In the genomic region with DNA sequence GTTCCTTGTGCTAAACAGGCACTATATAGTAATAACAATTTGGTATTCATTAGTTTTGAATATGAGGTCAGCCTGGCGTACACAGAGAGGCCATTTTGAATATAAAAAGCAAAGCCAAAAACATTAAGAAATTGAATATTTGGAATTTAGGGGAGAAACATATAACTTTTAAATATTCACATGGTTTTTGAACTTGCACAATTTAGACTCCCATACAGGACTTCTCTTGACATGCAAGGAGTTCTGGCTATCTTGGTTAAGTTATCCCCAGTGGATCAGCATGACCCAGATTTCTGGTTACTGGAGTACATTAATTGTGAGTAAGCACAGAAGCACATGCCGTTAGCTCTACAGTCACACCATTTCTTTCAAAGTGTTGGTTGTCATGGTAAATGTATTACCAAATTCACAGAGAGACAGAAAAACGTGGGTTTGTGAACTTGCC, we compare ENCODE assay signal across 8 mouse cellular contexts. TPM values are rescaled to one million over a fixed set of nuclear protein-coding genes. Genes with fewer than 3 reads are reported as not detected.
DNase-seq lines count a peak whose midpoint lies in the region; ATAC-seq and TF ChIP-seq lines count a peak whose summit lies in the region.
"Had no signal": no experiment of that assay in that cellular context is flagged by ENCODE, and none has a peak within 500 bp of the region (broad histone marks: within the 10 kb centered on the region; RNA-seq: fewer than 3 reads in every experiment).

No protein-coding gene starts in this region.

- intact Hi-C loops in gastrocnemius, postnatal 14 days (cut with DNase I; ENCODE audit: low total_unique reads): no loop called here

- H3K9me3 ChIP-seq in neural tube, embryonic 11.5 days (ENCODE audit: control insufficient read depth, low read length): no peaks in the 10 kb centered on the region
- H3K9me3 ChIP-seq in limb, embryonic 11.5 days (ENCODE audit: control insufficient read depth, low read length): no peaks in the 10 kb centered on the region
- no peaks in the 10 kb centered on the region for H3K9me3 ChIP-seq in stomach, embryonic 15.5 days

- no peaks in the 10 kb centered on the region for H3K27me3 ChIP-seq in neural tube, embryonic 11.5 days (ENCODE audit: control insufficient read depth, insufficient read depth, low read length)
- no peaks in the 10 kb centered on the region for H3K27me3 ChIP-seq in limb, embryonic 11.5 days (ENCODE audit: control insufficient read depth, insufficient read depth, low read length)
- H3K27me3 ChIP-seq in stomach, embryonic 15.5 days (replicated peaks): no peaks in the 10 kb centered on the region

- H3K36me3 ChIP-seq in neural tube, embryonic 11.5 days (ENCODE audit: control insufficient read depth, insufficient read depth, low read length): no peaks in the 10 kb centered on the region
- H3K36me3 ChIP-seq in limb, embryonic 11.5 days (ENCODE audit: control insufficient read depth, insufficient read depth, low read length): no peaks in the 10 kb centered on the region
- no peaks in the 10 kb centered on the region for H3K36me3 ChIP-seq in stomach, embryonic 15.5 days

- peak overlapping the region; percentile 96 for H3K27ac ChIP-seq in neural tube, embryonic 11.5 days (ENCODE audit: low read depth, low read length)
- peak overlapping the region; percentile 90 for H3K27ac ChIP-seq in embryonic fibroblast, embryonic 13.5 days (ENCODE audit: insufficient read depth, low read length)
- H3K27ac ChIP-seq in limb, embryonic 11.5 days (replicated peaks; ENCODE audit: low read depth, low read length): no peak overlapping the region; the same call in 1 of the 2 replicates
- H3K27ac ChIP-seq in stomach, embryonic 15.5 days: peak overlapping the region; percentile 99

- peaks cover 6% of the 10 kb centered on the region; the same call in 1 of the 2 replicates for H3K4me1 ChIP-seq in neural tube, embryonic 11.5 days (ENCODE audit: control insufficient read depth, insufficient read depth, low read length)
- peaks cover 2% of the 10 kb centered on the region; the same call in 1 of the 2 replicates for H3K4me1 ChIP-seq in embryonic fibroblast, embryonic 13.5 days (ENCODE audit: control insufficient read depth, insufficient read depth, low read length)
- H3K4me1 ChIP-seq in limb, embryonic 11.5 days (ENCODE audit: control insufficient read depth, insufficient read depth, low read length): no peaks in the 10 kb centered on the region
- H3K4me1 ChIP-seq in stomach, embryonic 15.5 days: no peaks in the 10 kb centered on the region

- 35% methylated on average over 3 of the region's 3 CpGs for whole genome bisulfite sequencing in neural tube, embryonic 11.5 days
- 65% methylated on average over 3 of the region's 3 CpGs for WGBS in limb, embryonic 11.5 days
- 26% methylated on average over 3 of the region's 3 CpGs for WGBS in stomach, embryonic 15.5 days

- no peak for ATAC-seq in neural tube, embryonic 11.5 days (ENCODE audit: insufficient read depth, low FRiP score, low TSS enrichment)
- ATAC-seq in limb, embryonic 11.5 days (ENCODE audit: insufficient number of reproducible peaks, low FRiP score, low TSS enrichment, low read depth): no peak
- ATAC-seq in stomach, embryonic 15.5 days (ENCODE audit: insufficient read depth, low FRiP score, low read depth): no peak

- 0 out of 2 replicates have a peak, but pooled peaks have one; percentile 24 for TF ChIP-seq POLR2A in embryonic fibroblast, embryonic 13.5 days (IDR thresholded peaks at IDR 0.05; ENCODE audit: low read depth, low read length)

- peak overlapping the region; percentile 68 for H3K4me2 ChIP-seq in neural tube, embryonic 11.5 days (ENCODE audit: low read depth)
- peak overlapping the region; percentile 59 for H3K4me2 ChIP-seq in limb, embryonic 11.5 days (ENCODE audit: low read depth, severe bottlenecking)
- H3K4me2 ChIP-seq in stomach, embryonic 15.5 days: peak overlapping the region; percentile 65

- no peak for DNase-seq in neural tube, embryonic 11.5 days (ENCODE audit: low spot score)
- no peak for DNase-seq in neural tube, embryonic 10.5 days (ENCODE audit: extremely low spot score, low spot score)
- no peak for DNase-seq in limb, embryonic 11.5 days (ENCODE audit: low spot score)
- DNase-seq in c-Kit-positive CD71-positive TER-119-positive erythroid progenitor cells, embryonic 14.5 days (ENCODE audit: low spot score): no peak
- no peak for DNase-seq in gastrocnemius, postnatal 14 days

- H3K4me3 ChIP-seq in neural tube, embryonic 11.5 days (ENCODE audit: low read depth, low read length): peak overlapping the region; percentile 41
- peak overlapping the region; percentile 35 for H3K4me3 ChIP-seq in embryonic fibroblast, embryonic 13.5 days (ENCODE audit: insufficient read depth, low read length)
- peak overlapping the region; percentile 40; the same call in 1 of the 2 replicates for H3K4me3 ChIP-seq in limb, embryonic 11.5 days (ENCODE audit: low read depth, low read length)
- H3K4me3 ChIP-seq in stomach, embryonic 15.5 days (replicated peaks): peak overlapping the region; percentile 20; the same call in 1 of the 2 replicates

- no peak for TF ChIP-seq CTCF in embryonic fibroblast, embryonic 13.5 days (IDR thresholded peaks at IDR 0.05; ENCODE audit: borderline replicate concordance, insufficient read depth, low read length)

- no peak overlapping the region; the same call in 1 of the 2 replicates for H3K9ac ChIP-seq in neural tube, embryonic 11.5 days (ENCODE audit: low read length)
- H3K9ac ChIP-seq in limb, embryonic 11.5 days (ENCODE audit: low read length): no peak overlapping the region
- H3K9ac ChIP-seq in stomach, embryonic 15.5 days: peak overlapping the region; percentile 33; the same call in 1 of the 2 replicates

RNA-seq across cellular contexts. Expression of gene Zfp239, which starts 18.5 kb away (rescaled TPM):
- polyA plus RNA-seq in neural tube, embryonic 11.5 days (2014; fragmentation: Nextera tagmentation; extraction: Ambion mirVana): 9.6 and 10.8 TPM in 2 replicates
- polyA plus RNA-seq in embryonic fibroblast, embryonic 13.5 days (2011; ENCODE audit: insufficient read length, low read depth, missing spikeins): 4.9 and 5.5 TPM in 2 replicates
- polyA plus RNA-seq in limb, embryonic 11.5 days (2014; fragmentation: Nextera tagmentation; extraction: Ambion mirVana): 13.2 and 16.2 TPM in 2 replicates
- polyA plus RNA-seq in stomach, embryonic 15.5 days (2015; fragmentation: Nextera tagmentation; extraction: Ambion mirVana): 6.0 and 6.4 TPM in 2 replicates
- under 1 TPM; 0.40 to 0.51 TPM for total RNA-seq in gastrocnemius, postnatal 14 days (2021)

RNA-seq across cellular contexts. Expression of gene Hnrnpf, which starts 19.7 kb away (rescaled TPM):
- polyA plus RNA-seq in neural tube, embryonic 11.5 days (2014; fragmentation: Nextera tagmentation; extraction: Ambion mirVana): 688 and 701 TPM in 2 replicates
- polyA plus RNA-seq in embryonic fibroblast, embryonic 13.5 days (2011; ENCODE audit: insufficient read length, low read depth, missing spikeins): 479 and 482 TPM in 2 replicates
- 852 and 860 TPM in 2 replicates for polyA plus RNA-seq in limb, embryonic 11.5 days (2014; fragmentation: Nextera tagmentation; extraction: Ambion mirVana)
- 705 and 736 TPM in 2 replicates for polyA plus RNA-seq in stomach, embryonic 15.5 days (2015; fragmentation: Nextera tagmentation; extraction: Ambion mirVana)
- 100 to 1,000 TPM; 134 to 153 TPM for total RNA-seq in gastrocnemius, postnatal 14 days (2021)

RNA-seq across cellular contexts. Expression of gene Zfp637, which starts 39.4 kb away (rescaled TPM):
- polyA plus RNA-seq in neural tube, embryonic 11.5 days (2014; fragmentation: Nextera tagmentation; extraction: Ambion mirVana): 132 and 134 TPM in 2 replicates
- 37.9 and 51.2 TPM in 2 replicates for polyA plus RNA-seq in embryonic fibroblast, embryonic 13.5 days (2011; ENCODE audit: insufficient read length, low read depth, missing spikeins)
- 155 and 163 TPM in 2 replicates for polyA plus RNA-seq in limb, embryonic 11.5 days (2014; fragmentation: Nextera tagmentation; extraction: Ambion mirVana)
- 96.3 and 98.2 TPM in 2 replicates for polyA plus RNA-seq in stomach, embryonic 15.5 days (2015; fragmentation: Nextera tagmentation; extraction: Ambion mirVana)
- 10 to 100 TPM; 27.5 to 30.9 TPM for total RNA-seq in gastrocnemius, postnatal 14 days (2021)

RNA-seq across cellular contexts. Expression of gene Fxyd4, which starts 57.1 kb away (rescaled TPM):
- 1.3 and 1.9 TPM in 2 replicates for polyA plus RNA-seq in neural tube, embryonic 11.5 days (2014; fragmentation: Nextera tagmentation; extraction: Ambion mirVana)
- polyA plus RNA-seq in embryonic fibroblast, embryonic 13.5 days (2011; ENCODE audit: insufficient read length, low read depth, missing spikeins): not detected in 2 replicates
- 2.0 and 3.9 TPM in 2 replicates for polyA plus RNA-seq in limb, embryonic 11.5 days (2014; fragmentation: Nextera tagmentation; extraction: Ambion mirVana)
- polyA plus RNA-seq in stomach, embryonic 15.5 days (2015; fragmentation: Nextera tagmentation; extraction: Ambion mirVana): 2.7 and 2.9 TPM in 2 replicates
- not detected for total RNA-seq in gastrocnemius, postnatal 14 days (2021)
- total RNA-seq: heart, postnatal 10 days had no signal
